Mouse (Mus musculus) lung, adult 2 months (tissue): ENCODE data around the gene Atp5g2.

Experiments
- CTCF ChIP-seq: fragments of 200-500 bp; IDR thresholded peaks from 2 replicates; pipeline ENCODE4 v1.5.1; 2011; ENCODE audit warnings: mild to moderate bottlenecking, low read length, control low read depth; ENCODE audit not compliant: insufficient read depth
- POLR2A ChIP-seq: fragments of 200-500 bp; IDR thresholded peaks from 2 replicates; pipeline ENCODE4 v1.6.1; 2011; ENCODE audit warnings: low read depth, mild to moderate bottlenecking, control low read depth, low read length, borderline replicate concordance; ENCODE audit errors: extremely low read depth

- TF ChIP-seq CTCF (no peak), POLR2A (no peak)
Measured at GRCm38 (mm10) chr15:102620765-102621164, 51.4 kb downstream of the Atp5g2 start.
